Mouse (Mus musculus) MEL (cell line): ENCODE data around the gene Gm20388. TPM values are rescaled to one million over a fixed set of nuclear protein-coding genes. Genes with fewer than 3 reads are reported as not detected.

Experiments used
- DNase-seq: peaks from one replicate; pipeline ENCODE4 v3.0.0; 2011; ENCODE audit warnings: low read depth, low spot score
- H3K27ac ChIP-seq: 2 replicates; pipeline ENCODE4 v1.5.1; 2012; ENCODE audit warnings: low read depth, mild to moderate bottlenecking, control low read depth, low read length, moderate library complexity; ENCODE audit not compliant: control insufficient read depth
- H3K27me3 ChIP-seq, 2 experiments: fragments of 150-350 bp in 1 of 2; sonication (generic) in 1 of 2; 2 replicates each; pipeline ENCODE4 v1.6.1; 2012; ENCODE audit warnings: low read length in 2 of 2, mild to moderate bottlenecking in 2 of 2, improper control_type of control experiment in 1 of 2, moderate library complexity in 1 of 2; ENCODE audit not compliant: insufficient read depth in 2 of 2, control insufficient read depth in 1 of 2
- H3K36me3 ChIP-seq, 2 experiments: 2 replicates each; pipeline ENCODE4 v1.6.1; 2012 to 2014; ENCODE audit warnings: low read length in 2 of 2, improper control_type of control experiment in 1 of 2, inconsistent platforms in 1 of 2, mild to moderate bottlenecking in 1 of 2; ENCODE audit not compliant: insufficient read depth in 2 of 2, control insufficient read depth in 1 of 2
- H3K4me1 ChIP-seq, 2 experiments: fragments of 150-350 bp in 1 of 2; sonication (generic) in 1 of 2; 2 replicates each; pipeline ENCODE4 v1.6.1; 2012; ENCODE audit warnings: low read length in 2 of 2, improper control_type of control experiment in 1 of 2, mild to moderate bottlenecking in 1 of 2; ENCODE audit not compliant: insufficient read depth in 2 of 2, control insufficient read depth in 1 of 2
- H3K4me3 ChIP-seq, 2 experiments: fragments of 150-350 bp in 1 of 2; sonication (generic) in 1 of 2; 2 replicates each; pipeline ENCODE4 v1.5.1; 2012; ENCODE audit warnings: low read depth in 2 of 2, low read length in 2 of 2, mild to moderate bottlenecking in 2 of 2, moderate library complexity in 2 of 2, control low read depth in 1 of 2, improper control_type of control experiment in 1 of 2; ENCODE audit not compliant: control insufficient read depth in 1 of 2, insufficient read depth in 1 of 2
- H3K79me2 ChIP-seq: 2 replicates; pipeline ENCODE4 v1.6.1; 2012; ENCODE audit warnings: mild to moderate bottlenecking, low read length, moderate library complexity; ENCODE audit not compliant: control insufficient read depth, poor library complexity, insufficient read depth
- H3K9ac ChIP-seq: 2 replicates; pipeline ENCODE4 v1.6.1; 2012; ENCODE audit warnings: low read depth, mild to moderate bottlenecking, control low read depth, low read length, moderate library complexity; ENCODE audit not compliant: control insufficient read depth, poor library complexity, severe bottlenecking
- H3K9me3 ChIP-seq: fragments of 150-350 bp; sonication (generic); replicated peaks from 2 replicates; pipeline ENCODE4 v1.6.1; 2012; ENCODE audit warnings: mild to moderate bottlenecking, low read length, improper control_type of control experiment, moderate library complexity; ENCODE audit not compliant: insufficient read depth
- BHLHE40 ChIP-seq: IDR thresholded peaks from 2 replicates; pipeline ENCODE4 v1.6.1; 2012; ENCODE audit warnings: low read depth, mild to moderate bottlenecking, inconsistent platforms, low read length, improper control_type of control experiment, borderline replicate concordance
- CHD1 ChIP-seq: IDR thresholded peaks from 2 replicates; pipeline ENCODE4 v1.6.1; 2012; ENCODE audit warnings: low read depth, mild to moderate bottlenecking, inconsistent platforms, low read length, improper control_type of control experiment
- CHD2 ChIP-seq: IDR thresholded peaks from 2 replicates; pipeline ENCODE4 v1.6.1; 2011; ENCODE audit warnings: low read length, improper control_type of control experiment
- E2F4 ChIP-seq: IDR thresholded peaks from 2 replicates; pipeline ENCODE4 v1.6.1; 2011; ENCODE audit warnings: low read depth, low read length, improper control_type of control experiment, borderline replicate concordance
- ELF1 ChIP-seq: IDR thresholded peaks from 2 replicates; pipeline ENCODE4 v1.6.1; 2014; ENCODE audit warnings: low read depth, mild to moderate bottlenecking, inconsistent platforms, low read length, improper control_type of control experiment, moderate library complexity
- EP300 ChIP-seq, 2 experiments: IDR thresholded peaks; 2 replicates each; pipeline ENCODE4 v1.6.1; 2011; ENCODE audit warnings: improper control_type of control experiment in 2 of 2, low read length in 2 of 2, low read depth in 1 of 2, mild to moderate bottlenecking in 1 of 2
- GABPA ChIP-seq: IDR thresholded peaks from 2 replicates; pipeline ENCODE4 v1.6.1; 2012; ENCODE audit warnings: low read depth, mild to moderate bottlenecking, inconsistent platforms, low read length, improper control_type of control experiment, moderate library complexity
- JUND ChIP-seq: IDR thresholded peaks from 2 replicates; pipeline ENCODE4 v1.6.1; 2011; ENCODE audit warnings: low read depth, mild to moderate bottlenecking, improper control_type of control experiment, low read length
- MEF2A ChIP-seq: IDR thresholded peaks from 2 replicates; pipeline ENCODE4 v1.6.1; 2014; ENCODE audit warnings: low read depth, mild to moderate bottlenecking, inconsistent platforms, low read length, improper control_type of control experiment; ENCODE audit not compliant: poor library complexity, insufficient replicate concordance, severe bottlenecking; ENCODE audit errors: extremely low read depth
- MXI1 ChIP-seq: IDR thresholded peaks from 2 replicates; pipeline ENCODE4 v1.6.1; 2011; ENCODE audit warnings: mild to moderate bottlenecking, low read depth, low read length, improper control_type of control experiment
- MYB ChIP-seq: IDR thresholded peaks from 2 replicates; pipeline ENCODE4 v1.6.1; 2011; ENCODE audit warnings: mild to moderate bottlenecking, low read depth, low read length, improper control_type of control experiment
- MYC ChIP-seq: IDR thresholded peaks from 2 replicates; pipeline ENCODE4 v1.6.1; 2011; ENCODE audit warnings: low read depth, mild to moderate bottlenecking, low read length, improper control_type of control experiment, moderate library complexity
- NELFE ChIP-seq: IDR thresholded peaks from 2 replicates; pipeline ENCODE4 v1.6.1; 2011; ENCODE audit warnings: low read depth, low read length, improper control_type of control experiment
- NRF1 ChIP-seq: IDR thresholded peaks from 2 replicates; pipeline ENCODE4 v1.6.1; 2014; ENCODE audit warnings: low read depth, mild to moderate bottlenecking, inconsistent platforms, low read length, improper control_type of control experiment, moderate library complexity; ENCODE audit not compliant: poor library complexity, insufficient read depth, severe bottlenecking
- POLR2AphosphoS5 ChIP-seq: IDR thresholded peaks from 2 replicates; pipeline ENCODE4 v1.6.1; 2012; ENCODE audit warnings: low read depth, borderline replicate concordance, mild to moderate bottlenecking, inconsistent platforms, low read length, moderate library complexity, mixed read lengths
- RAD21 ChIP-seq: IDR thresholded peaks from 2 replicates; pipeline ENCODE4 v1.6.1; 2011; ENCODE audit warnings: mild to moderate bottlenecking, low read depth, low read length, improper control_type of control experiment
- RCOR1 ChIP-seq: IDR thresholded peaks from 2 replicates; pipeline ENCODE4 v1.6.1; 2012; ENCODE audit warnings: low read depth, mild to moderate bottlenecking, inconsistent platforms, low read length, improper control_type of control experiment
- SMC3 ChIP-seq: IDR thresholded peaks from 2 replicates; pipeline ENCODE4 v1.6.1; 2011; ENCODE audit warnings: low read depth, low read length, improper control_type of control experiment
- TAL1 ChIP-seq: IDR thresholded peaks from 2 replicates; pipeline ENCODE4 v1.6.1; 2012; ENCODE audit warnings: mild to moderate bottlenecking, inconsistent platforms, low read length, moderate library complexity, mixed read lengths
- TBP ChIP-seq: IDR thresholded peaks from 2 replicates; pipeline ENCODE4 v1.8.0; 2011; ENCODE audit warnings: low read depth, low read length, improper control_type of control experiment
- TCF12 ChIP-seq: IDR thresholded peaks from 2 replicates; pipeline ENCODE4 v1.6.1; 2014; ENCODE audit warnings: low read depth, mild to moderate bottlenecking, inconsistent platforms, low read length, improper control_type of control experiment, moderate library complexity
- UBTF ChIP-seq: IDR thresholded peaks from 2 replicates; pipeline ENCODE4 v1.6.1; 2012; ENCODE audit warnings: low read depth, mild to moderate bottlenecking, inconsistent platforms, low read length, improper control_type of control experiment, moderate library complexity, borderline replicate concordance; ENCODE audit not compliant: insufficient read depth
- USF1 ChIP-seq: IDR thresholded peaks from 2 replicates; pipeline ENCODE4 v1.6.1; 2014; ENCODE audit warnings: low read depth, mild to moderate bottlenecking, inconsistent platforms, low read length, improper control_type of control experiment, moderate library complexity
- USF2 ChIP-seq, 2 experiments: IDR thresholded peaks; 2 replicates each; pipeline ENCODE4 v1.6.1; 2011 to 2012; ENCODE audit warnings: improper control_type of control experiment in 2 of 2, low read length in 2 of 2, borderline replicate concordance in 1 of 2, inconsistent platforms in 1 of 2, low read depth in 1 of 2, mild to moderate bottlenecking in 1 of 2; ENCODE audit not compliant: insufficient read depth in 1 of 2
- ZKSCAN1 ChIP-seq: IDR thresholded peaks from 2 replicates; pipeline ENCODE4 v1.6.1; 2012; ENCODE audit warnings: low read depth, mild to moderate bottlenecking, inconsistent platforms, low read length, improper control_type of control experiment, moderate library complexity
- polyA plus RNA-seq, 2 experiments: library from polyadenylated mRNA; stranded (reverse) in 1 of 2; unstranded in 1 of 2; fragments of >175 nt in 1 of 2; fragments of >200 nt in 1 of 2; gene quantifications; 2 replicates each; pipeline versions ENCODE4 v1.2.1 to v1.2.4; 2012; ENCODE audit warnings: low replicate concordance in 2 of 2, low read depth in 1 of 2; ENCODE audit not compliant: insufficient read length in 2 of 2, insufficient read depth in 1 of 2, missing spikeins in 1 of 2
- total RNA-seq: library from RNA; depleted of rRNA; stranded (reverse); fragments of 300-350 nt; gene quantifications from 2 replicates; pipeline ENCODE4 v1.2.3, GENCODE M21; 2012

Gm20388 gene
- total and polyA plus RNA-seq, 3 experiments: 11.1 to 17.8 TPM; not detected in 1

DNA sequence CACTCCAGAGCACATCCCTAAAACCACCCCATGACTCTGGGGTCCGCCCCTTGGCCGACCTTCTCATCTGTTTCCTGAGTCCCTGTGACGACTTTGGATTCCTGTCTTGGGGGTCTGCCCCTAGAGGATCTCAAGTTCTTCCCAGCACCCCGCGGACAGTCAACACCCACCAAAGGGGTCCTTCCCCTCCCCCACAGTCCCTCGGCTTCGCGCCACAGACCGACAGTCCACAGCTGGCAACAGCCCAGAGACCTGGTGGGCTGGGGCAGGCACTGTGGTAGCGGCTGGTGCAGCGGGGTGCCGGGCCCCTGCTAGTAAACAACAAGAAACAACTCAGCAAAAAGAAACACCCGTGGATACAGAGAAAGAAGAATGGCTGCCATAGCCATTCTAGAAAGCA lies 1632.3 kb downstream of the Gm20388 start:
- no peak overlapping the region for H3K4me3 ChIP-seq
- H3K27ac ChIP-seq: no peak overlapping the region
- no peaks in the 10 kb centered on the region for H3K9me3 ChIP-seq
- no peak for TF ChIP-seq BHLHE40
- TF ChIP-seq SMC3: no peak
- TF ChIP-seq UBTF: no peak
- no peaks in the 10 kb centered on the region for H3K27me3 ChIP-seq
- no peaks in the 10 kb centered on the region for H3K79me2 ChIP-seq
- H3K36me3 ChIP-seq: no peaks in the 10 kb centered on the region
- no peaks in the 10 kb centered on the region for H3K4me1 ChIP-seq
- no peak for DNase-seq
- no peak overlapping the region for H3K9ac ChIP-seq

GRCm38 (mm10) chr8:121544276-121544785 lies 1633.7 kb downstream of the Gm20388 start, which contains the start of gene 1700018B08Rik:
Gene 1700018B08Rik (minus strand): TSS chr8:121544320.
- Histone ChIP-seq H3K27me3 (no peaks in the 10 kb centered on the region), H3K36me3 (no peaks in the 10 kb centered on the region), H3K79me2 (no peaks in the 10 kb centered on the region), H3K4me1 (no peaks in the 10 kb centered on the region), H3K4me3 (no peak within 1 kb of the TSS), H3K9me3 (no peaks in the 10 kb centered on the region), H3K27ac (no peak within 1 kb of the TSS), H3K9ac (no peak within 1 kb of the TSS)
- no peak for DNase-seq
- TF ChIP-seq MEF2A: no peak
- no peak for TF ChIP-seq BHLHE40
- TF ChIP-seq TCF12: no peak
- TF ChIP-seq ZKSCAN1: no peak
- no peak for TF ChIP-seq GABPA

GRCm38 (mm10) chr8:121544936-121545335 lies 1634.3 kb downstream of the Gm20388 start:
- H3K9ac ChIP-seq: no peak overlapping the region
- no peak overlapping the region for H3K4me3 ChIP-seq
- no peaks in the 10 kb centered on the region for H3K79me2 ChIP-seq
- no peak overlapping the region for H3K27ac ChIP-seq
- no peaks in the 10 kb centered on the region for H3K9me3 ChIP-seq
- no peaks in the 10 kb centered on the region for H3K36me3 ChIP-seq
- H3K4me1 ChIP-seq: no peaks in the 10 kb centered on the region
- H3K27me3 ChIP-seq: no peaks in the 10 kb centered on the region
- no peak for TF ChIP-seq RCOR1
- no peak for TF ChIP-seq TBP
- TF ChIP-seq USF1: no peak
- no peak for TF ChIP-seq NELFE
- TF ChIP-seq ELF1: no peak
- TF ChIP-seq BHLHE40: no peak
- TF ChIP-seq CHD2: no peak
- no peak for TF ChIP-seq TAL1
- no peak for TF ChIP-seq JUND
- no peak for TF ChIP-seq MYC
- TF ChIP-seq ZKSCAN1: no peak
- no peak for TF ChIP-seq RAD21
- TF ChIP-seq NRF1: no peak
- TF ChIP-seq EP300 (IDR thresholded peaks at IDR 0.05; ENCODE audit: low read depth in 1 of 2, low read length in 2 of 2): no peak
- no peak for TF ChIP-seq CHD1
- no peak for TF ChIP-seq E2F4
- TF ChIP-seq USF2 (IDR thresholded peaks at IDR 0.05; ENCODE audit: borderline replicate concordance in 1 of 2, insufficient read depth in 1 of 2, low read depth in 1 of 2, low read length in 2 of 2): no peak
- no peak for TF ChIP-seq MYB
- no peak for TF ChIP-seq MXI1
- TF ChIP-seq POLR2AphosphoS5: no peak
- TF ChIP-seq, all 39 proteins: peak for 0
- no peak for DNase-seq
